Mouse (Mus musculus): ENCODE measurements around the gene Stk40. TPM values are rescaled to one million over a fixed set of nuclear protein-coding genes. Genes with fewer than 3 reads are reported as not detected.
"Not testable (repeated sequence)": the region's sequence is repeated elsewhere in the genome, so short reads cannot be mapped to it uniquely, and the experiment has no call there.

Gene Stk40
- 10 to 100 TPM; 22.8 to 32.7 TPM for total RNA-seq (2021)

GRCm38 (mm10) chr4:126103590-126104068 is at the start of gene Stk40:
Gene Stk40, plus strand, starts transcription at chr4:126103957.
- intact Hi-C loops (cut with DNase I) = no loop called here
- peak; percentile 97 to 98 for DNase-seq

- DNase-seq = no peak
- intact Hi-C loops (cut with DNase I) = no loop called here
These were observed 46.3 kb upstream of the Stk40 start for GRCm38 (mm10) chr4:126057207-126058133.

GRCm38 (mm10) chr4:126058134-126058996 is 45.4 kb upstream of the Stk40 start, which contains the start of gene Oscp1:
Gene Oscp1, plus strand, starts transcription at chr4:126058565.
- peak; percentile 93 to 94 for DNase-seq
- intact Hi-C loops (cut with DNase I) = no loop called here

GRCm38 (mm10) chr4:126058997-126059362 is 44.8 kb upstream of the Stk40 start:
- DNase-seq = no peak
- intact Hi-C loops (cut with DNase I) = no loop called here

DNA sequence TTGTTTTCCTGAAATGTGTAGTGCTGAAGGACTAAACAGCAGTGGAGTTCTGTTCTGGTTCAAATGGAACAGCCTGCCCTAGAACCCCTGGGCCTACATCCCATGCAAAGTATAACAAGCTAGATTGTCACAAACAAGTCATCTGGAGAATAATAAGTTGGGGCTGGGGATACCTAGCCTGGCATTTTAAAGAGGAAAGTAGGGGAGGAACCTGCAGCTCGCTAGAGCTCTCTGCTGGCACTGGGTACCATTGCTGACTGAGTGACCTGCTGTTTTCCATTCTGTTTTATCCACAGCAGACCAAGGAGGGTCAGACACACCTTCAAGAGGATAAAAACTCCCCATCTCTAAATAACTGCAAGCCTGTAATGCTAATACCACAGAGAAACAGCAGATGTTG is 40.9 kb upstream of the Stk40 start:
- peak in 1 of 2 experiments; percentile 20 for DNase-seq
- intact Hi-C loops (cut with DNase I) = no loop called here

DNA sequence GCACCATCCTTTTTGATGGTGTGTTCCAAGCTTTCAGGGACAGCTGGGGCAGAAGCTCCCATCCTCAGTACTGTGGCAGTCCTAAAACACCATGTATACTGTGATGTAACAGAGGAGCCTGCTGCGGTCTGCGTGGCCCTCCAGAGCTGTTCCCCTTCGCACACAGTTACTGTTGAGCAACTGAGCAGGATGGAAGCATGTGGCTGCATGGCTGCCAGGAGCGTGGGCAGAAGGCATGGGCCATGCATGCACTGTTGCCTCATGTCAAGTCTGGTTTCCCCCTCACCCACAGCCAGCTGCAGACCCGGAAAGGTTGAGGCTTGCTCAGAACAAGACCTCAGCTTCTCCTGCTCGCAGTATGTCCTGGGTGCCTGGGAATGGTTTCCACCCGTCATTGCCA is 38.5 kb upstream of the Stk40 start:
- intact Hi-C loops (cut with DNase I) = no loop called here
- DNase-seq = no peak

- peak in 1 of 2 experiments; percentile 29 for DNase-seq
- intact Hi-C loops (cut with DNase I) = no loop called here
These were observed 36.2 kb upstream of the Stk40 start for GRCm38 (mm10) chr4:126067401-126068077.

GRCm38 (mm10) chr4:126068842-126069241 is 34.9 kb upstream of the Stk40 start:
- intact Hi-C loops (cut with DNase I) = no loop called here
- DNase-seq = no peak

- DNase-seq = no peak
- intact Hi-C loops (cut with DNase I) = no loop called here
These were observed 25.9 kb upstream of the Stk40 start for GRCm38 (mm10) chr4:126077833-126078232.

- DNase-seq = peak in 1 of 2 experiments; percentile 26
- intact Hi-C loops (cut with DNase I) = no loop called here
These were observed 24.5 kb upstream of the Stk40 start for GRCm38 (mm10) chr4:126079266-126079665.

- intact Hi-C loops (cut with DNase I) = no loop called here
- no peak for DNase-seq
These were observed 22.2 kb upstream of the Stk40 start for GRCm38 (mm10) chr4:126081601-126082000.

DNA sequence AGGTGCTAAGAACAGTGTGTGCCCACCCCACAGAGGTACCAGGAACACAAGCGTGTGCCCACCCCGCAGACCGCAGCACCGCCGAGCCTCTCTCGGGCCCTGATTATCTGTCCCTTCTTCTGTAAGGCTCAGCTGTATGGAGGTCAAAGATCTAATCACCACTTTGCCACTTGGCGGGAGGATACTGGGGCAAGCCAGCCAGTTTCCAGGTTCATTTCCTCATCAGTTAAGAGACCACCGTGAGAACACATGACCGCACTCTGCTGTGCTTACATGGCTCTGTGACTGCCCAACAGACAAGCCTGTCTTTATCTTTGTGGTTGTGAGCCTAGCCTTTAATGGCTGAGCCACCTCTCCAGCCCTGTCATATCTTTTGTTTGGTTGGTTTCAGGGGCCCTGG is 20.7 kb upstream of the Stk40 start:
- intact Hi-C loops (cut with DNase I) = no loop called here
- no peak for DNase-seq

GRCm38 (mm10) chr4:126084382-126084781 is 19.4 kb upstream of the Stk40 start:
- intact Hi-C loops (cut with DNase I) = no loop called here
- no peak for DNase-seq

- peak; percentile 87 to 90 for DNase-seq
- intact Hi-C loops (cut with DNase I) = loop anchor here (1.0 to 5.0 kb wide), 2 partner anchors 28 to 176 kb away; partner anchors contain the start of gene Trappc3
These were observed 17.7 kb upstream of the Stk40 start for GRCm38 (mm10) chr4:126085996-126086576.

GRCm38 (mm10) chr4:126090101-126090847 is 13.5 kb upstream of the Stk40 start:
- intact Hi-C loops (cut with DNase I) = no loop called here
- no peak for DNase-seq

DNA sequence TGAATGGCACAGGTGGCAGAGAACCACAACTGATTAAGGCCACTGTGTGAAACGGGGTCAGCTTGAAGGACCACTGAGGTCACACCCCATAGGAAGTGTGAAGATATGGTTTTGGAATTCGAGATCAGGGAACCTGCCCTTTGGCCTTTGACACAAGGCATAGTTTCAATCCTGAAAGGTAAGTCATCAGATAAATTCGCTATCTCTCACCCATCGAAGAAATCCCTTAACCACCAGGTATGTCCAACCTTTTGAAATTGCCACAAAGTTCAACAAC is 13.0 kb upstream of the Stk40 start:
- no peak for DNase-seq
- intact Hi-C loops (cut with DNase I) = no loop called here

- intact Hi-C loops (cut with DNase I) = no loop called here
- no peak for DNase-seq
These were observed 11.9 kb upstream of the Stk40 start for GRCm38 (mm10) chr4:126091873-126092272.

DNA sequence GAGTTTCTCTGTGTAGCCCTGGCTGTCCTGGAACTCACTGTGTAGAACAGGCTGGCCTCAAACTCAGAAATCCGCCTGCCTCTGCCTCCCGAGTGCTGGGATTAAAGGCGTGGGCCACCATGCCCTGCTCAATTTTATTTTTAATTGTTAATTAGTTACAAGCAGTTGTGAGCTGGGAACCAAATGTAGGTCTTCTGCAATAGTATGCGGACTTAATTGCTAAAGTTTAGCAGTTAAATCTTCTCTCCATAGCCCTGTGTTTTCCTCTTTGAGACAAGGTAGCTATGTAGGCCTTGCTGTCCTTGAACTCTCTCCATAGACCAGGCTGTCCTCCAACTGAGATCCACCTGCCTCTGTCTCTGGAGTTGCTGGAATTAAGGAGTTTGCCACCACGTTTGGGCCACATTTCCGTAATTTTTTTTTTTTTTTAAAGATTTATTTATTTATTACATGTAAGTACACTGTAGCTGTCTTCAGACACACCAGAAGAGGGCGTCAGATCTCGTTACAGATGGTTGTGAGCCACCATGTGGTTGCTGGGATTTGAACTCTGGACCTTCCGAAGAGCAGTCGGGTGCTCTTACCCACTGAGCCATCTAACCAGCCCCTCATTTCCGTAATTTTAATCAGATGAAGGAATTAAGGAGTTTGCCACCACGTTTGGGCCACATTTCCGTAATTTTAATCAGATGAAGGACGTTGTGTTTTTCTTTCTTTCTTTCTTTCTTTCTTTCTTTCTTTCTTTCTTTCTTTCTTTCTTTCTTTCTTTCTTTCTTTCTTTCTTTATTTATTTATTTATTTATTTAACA is 7.9 kb upstream of the Stk40 start:
- DNase-seq; intact Hi-C loops (cut with DNase I): not testable (repeated sequence)

All from heart, postnatal 10 days (tissue).